Mouse (Mus musculus): ENCODE measurements at regions not wholly inside any gene's neighbourhood (a gene's known extent, or its start where the extent isn't known, plus 50 kb on each side); places are given as distances from the start of the nearest gene placed in this dataset.

DNA sequence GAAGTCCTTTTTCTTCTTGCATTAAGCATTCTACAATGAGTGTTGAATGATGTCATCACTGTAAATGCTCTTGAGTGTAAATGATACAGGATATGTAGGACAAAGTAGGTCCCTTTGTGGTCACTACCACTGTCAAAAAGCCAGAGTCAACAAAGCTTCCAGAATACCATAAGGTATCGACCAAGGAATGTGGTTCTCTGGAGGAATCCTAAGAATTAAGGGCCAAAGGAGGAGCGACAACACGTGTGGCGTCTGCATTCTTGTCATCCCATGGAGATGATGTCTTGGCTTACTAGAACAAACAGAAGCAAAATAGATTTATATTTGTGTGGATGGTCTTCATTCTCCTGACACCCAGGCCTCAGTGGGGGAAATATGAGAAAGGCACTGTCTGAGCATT, 161.4 kb upstream of the D16Ertd472e start:
- no peak for ATAC-seq (ENCODE audit: low FRiP score, low read depth)
- WGBS, result 83% methylated on average over 4 of the region's 4 CpGs
- Histone ChIP-seq H3K4me1 (ENCODE audit: control insufficient read depth, insufficient read depth, low read length) (no peaks in the 10 kb centered on the region), H3K27me3 (ENCODE audit: control insufficient read depth, insufficient read depth, low read length) (no peaks in the 10 kb centered on the region), H3K4me2 (replicated peaks; ENCODE audit: low read depth, low read length, severe bottlenecking) (no peak overlapping the region), H3K36me3 (ENCODE audit: control insufficient read depth, insufficient read depth, low read length) (no peaks in the 10 kb centered on the region), H3K27ac (replicated peaks; ENCODE audit: low read depth, low read length) (no peak overlapping the region), H3K4me3 (replicated peaks; ENCODE audit: low read length) (no peak overlapping the region), H3K9me3 (ENCODE audit: control insufficient read depth, low read length) (no peaks in the 10 kb centered on the region), H3K9ac (ENCODE audit: low read depth, low read length, severe bottlenecking) (no peak overlapping the region)
- no peak for TF ChIP-seq POLR2A (IDR thresholded peaks at IDR 0.05; ENCODE audit: borderline replicate concordance, extremely low read depth, insufficient read depth, insufficient read length)
- peak; percentile 6 for DNase-seq (ENCODE audit: low spot score)

DNA sequence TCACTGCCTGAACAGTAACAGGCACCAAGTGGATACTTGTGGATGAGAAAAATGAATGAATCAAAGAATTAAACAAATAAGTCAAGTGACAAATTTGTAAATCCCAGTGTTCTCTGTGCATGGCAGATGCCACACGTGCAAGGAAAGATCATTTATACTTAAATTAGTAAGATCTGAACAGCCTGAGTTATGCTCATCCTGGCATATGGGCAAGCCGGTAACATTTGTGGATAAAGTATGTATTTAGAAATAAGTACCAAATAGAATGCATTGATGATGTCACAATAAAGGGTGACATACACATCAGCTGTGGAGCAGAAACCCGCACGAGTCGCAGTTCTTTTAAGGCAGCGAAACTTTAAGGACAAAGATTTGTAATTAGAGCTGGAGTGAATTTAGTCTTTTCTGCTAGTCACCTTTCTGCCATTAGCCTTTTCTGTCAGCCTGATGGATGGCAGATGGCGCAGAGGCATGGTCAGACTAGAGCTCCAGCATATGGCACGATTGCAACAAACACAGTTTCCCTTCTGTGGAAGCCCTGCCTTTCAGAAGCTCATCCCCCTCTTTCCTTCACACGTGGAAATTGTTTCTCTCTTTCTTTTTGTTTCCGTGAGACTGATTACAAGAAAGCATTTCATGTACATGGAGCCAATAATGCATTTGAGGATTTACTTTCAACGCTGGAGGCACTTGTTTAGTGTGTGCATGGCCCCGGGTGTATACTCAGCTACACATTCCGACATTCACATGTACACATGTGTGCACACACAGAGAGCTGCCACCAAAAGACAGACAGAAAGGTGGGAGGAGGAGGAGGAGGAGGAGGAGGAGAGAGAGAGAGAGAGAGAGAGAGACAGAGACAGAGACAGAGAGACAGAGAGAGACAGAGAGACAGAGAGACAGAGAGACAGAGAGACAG, 154.3 kb upstream of the D16Ertd472e start:
- WGBS, result 56% methylated on average over 13 of the region's 13 CpGs
- Histone ChIP-seq H3K27ac (replicated peaks; ENCODE audit: low read depth, low read length) (no peak overlapping the region), H3K36me3 (ENCODE audit: control insufficient read depth, insufficient read depth, low read length) (no peaks in the 10 kb centered on the region), H3K27me3 (ENCODE audit: control insufficient read depth, insufficient read depth, low read length) (no peaks in the 10 kb centered on the region), H3K9me3 (ENCODE audit: control insufficient read depth, low read length) (no peaks in the 10 kb centered on the region), H3K4me3 (replicated peaks; ENCODE audit: low read length) (no peak overlapping the region), H3K4me2 (replicated peaks; ENCODE audit: low read depth, low read length, severe bottlenecking) (no peak overlapping the region), H3K4me1 (ENCODE audit: control insufficient read depth, insufficient read depth, low read length) (no peaks in the 10 kb centered on the region), H3K9ac (ENCODE audit: low read depth, low read length, severe bottlenecking) (no peak overlapping the region)
- DNase-seq (ENCODE audit: low spot score) (no peak), ATAC-seq (ENCODE audit: low FRiP score, low read depth) (no peak)
- no peak for TF ChIP-seq POLR2A (IDR thresholded peaks at IDR 0.05; ENCODE audit: borderline replicate concordance, extremely low read depth, insufficient read depth, insufficient read length)

GRCm38 (mm10) chr16:78725541-78725940, 149.0 kb upstream of the D16Ertd472e start:
- TF ChIP-seq POLR2A (IDR thresholded peaks at IDR 0.05; ENCODE audit: borderline replicate concordance, extremely low read depth, insufficient read depth, insufficient read length), result no peak
- ATAC-seq (ENCODE audit: low FRiP score, low read depth) (peak; percentile 69; the same call in 1 of the 2 replicates), DNase-seq (ENCODE audit: low spot score) (no peak)
- no peaks in the 10 kb centered on the region for H3K36me3 ChIP-seq (ENCODE audit: control insufficient read depth, insufficient read depth, low read length)
- no peaks in the 10 kb centered on the region for H3K9me3 ChIP-seq (ENCODE audit: control insufficient read depth, low read length)
- H3K9ac ChIP-seq (ENCODE audit: low read depth, low read length, severe bottlenecking), result no peak overlapping the region
- WGBS, result 56% methylated on average over 2 of the region's 2 CpGs
- H3K27ac ChIP-seq (replicated peaks; ENCODE audit: low read depth, low read length), result no peak overlapping the region
- H3K27me3 ChIP-seq (ENCODE audit: control insufficient read depth, insufficient read depth, low read length), result no peaks in the 10 kb centered on the region
- no peak overlapping the region for H3K4me3 ChIP-seq (replicated peaks; ENCODE audit: low read length)
- H3K4me1 ChIP-seq (ENCODE audit: control insufficient read depth, insufficient read depth, low read length), result no peaks in the 10 kb centered on the region
- H3K4me2 ChIP-seq (replicated peaks; ENCODE audit: low read depth, low read length, severe bottlenecking), result no peak overlapping the region

DNA sequence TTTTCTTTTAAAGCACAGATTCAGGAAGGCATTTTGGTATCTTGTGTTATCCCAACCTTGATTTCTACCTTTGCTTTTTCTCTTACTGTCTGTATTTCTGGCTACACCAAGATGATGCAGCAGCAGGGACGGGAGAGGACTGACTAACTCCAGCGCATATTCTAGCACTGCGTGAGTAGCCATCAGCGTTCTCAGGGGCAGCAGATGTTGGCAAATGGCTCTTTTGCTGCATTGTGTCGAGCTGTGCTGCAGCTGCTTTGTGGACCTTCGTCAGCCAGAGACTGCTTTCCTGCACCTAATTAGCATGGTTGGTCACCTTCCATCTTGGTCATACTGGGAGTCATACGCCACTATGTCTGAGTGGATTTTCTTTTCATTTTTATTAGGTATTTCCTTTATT, 133.4 kb upstream of the D16Ertd472e start:
- 61% methylated on average over 7 of the region's 7 CpGs for WGBS
- H3K9ac ChIP-seq (ENCODE audit: low read depth, low read length, severe bottlenecking), result no peak overlapping the region
- H3K27me3 ChIP-seq (ENCODE audit: control insufficient read depth, insufficient read depth, low read length), result no peaks in the 10 kb centered on the region
- H3K9me3 ChIP-seq (ENCODE audit: control insufficient read depth, low read length), result no peaks in the 10 kb centered on the region
- no peaks in the 10 kb centered on the region for H3K4me1 ChIP-seq (ENCODE audit: control insufficient read depth, insufficient read depth, low read length)
- no peak overlapping the region for H3K27ac ChIP-seq (replicated peaks; ENCODE audit: low read depth, low read length)
- H3K4me3 ChIP-seq (replicated peaks; ENCODE audit: low read length), result no peak overlapping the region
- DNase-seq (ENCODE audit: low spot score) (no peak), ATAC-seq (ENCODE audit: low FRiP score, low read depth) (no peak)
- H3K4me2 ChIP-seq (replicated peaks; ENCODE audit: low read depth, low read length, severe bottlenecking), result no peak overlapping the region
- H3K36me3 ChIP-seq (ENCODE audit: control insufficient read depth, insufficient read depth, low read length), result no peaks in the 10 kb centered on the region
- TF ChIP-seq POLR2A (IDR thresholded peaks at IDR 0.05; ENCODE audit: borderline replicate concordance, extremely low read depth, insufficient read depth, insufficient read length), result no peak

DNA sequence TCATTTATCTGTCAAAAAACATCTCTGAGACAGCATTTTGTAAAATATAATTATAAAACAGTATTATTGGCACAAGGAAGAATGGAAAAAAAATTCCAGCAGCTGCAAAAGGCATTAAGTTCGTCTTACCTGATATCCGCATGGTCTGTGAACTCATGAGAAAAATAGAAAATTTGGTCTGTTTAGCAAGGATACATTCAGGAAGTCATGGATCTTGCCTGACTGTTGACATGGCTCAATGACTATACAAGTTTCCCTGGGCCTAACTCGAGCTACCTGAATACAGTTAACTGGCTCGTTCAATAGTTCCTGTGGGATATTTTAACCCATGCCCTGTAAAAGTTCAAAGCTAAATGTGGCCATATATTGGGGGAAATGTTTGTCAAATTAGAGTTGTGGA, 131.1 kb upstream of the D16Ertd472e start:
- Histone ChIP-seq H3K9me3 (ENCODE audit: control insufficient read depth, low read length) (no peaks in the 10 kb centered on the region), H3K4me1 (ENCODE audit: control insufficient read depth, insufficient read depth, low read length) (no peaks in the 10 kb centered on the region), H3K4me2 (replicated peaks; ENCODE audit: low read depth, low read length, severe bottlenecking) (no peak overlapping the region), H3K4me3 (replicated peaks; ENCODE audit: low read length) (no peak overlapping the region), H3K27ac (replicated peaks; ENCODE audit: low read depth, low read length) (no peak overlapping the region), H3K27me3 (ENCODE audit: control insufficient read depth, insufficient read depth, low read length) (no peaks in the 10 kb centered on the region), H3K9ac (ENCODE audit: low read depth, low read length, severe bottlenecking) (no peak overlapping the region), H3K36me3 (ENCODE audit: control insufficient read depth, insufficient read depth, low read length) (no peaks in the 10 kb centered on the region)
- ATAC-seq (ENCODE audit: low FRiP score, low read depth) (peak; percentile 71), DNase-seq (ENCODE audit: low spot score) (peak; percentile 45)
- 42% methylated on average over 4 of the region's 4 CpGs for WGBS
- TF ChIP-seq POLR2A (IDR thresholded peaks at IDR 0.05; ENCODE audit: borderline replicate concordance, extremely low read depth, insufficient read depth, insufficient read length), result no peak

Data from limb, embryonic 14.5 days (tissue).